Mouse (Mus musculus) hindbrain, embryonic 12.5 days (tissue): ENCODE results near the gene Gm49403. TPM values are rescaled to one million over a fixed set of nuclear protein-coding genes. Genes with fewer than 3 reads are reported as not detected.
A peak's percentile ranks its signal among the peaks of the same experiment; 100 is the strongest.
"Not testable (repeated sequence)": the region's sequence is repeated elsewhere in the genome, so short reads cannot be mapped to it uniquely, and the experiment has no call there.

Experiments used
- ATAC-seq: fragments of 200-750 bp; cut with Nextera tagmentation; 2 replicates; pipeline ENCODE4 v1.8.0; 2017; ENCODE audit warnings: moderate TSS enrichment; ENCODE audit not compliant: low FRiP score
- H3K27ac ChIP-seq: fragments of 300-500 bp; sonication (generic); 2 replicates; pipeline ENCODE4 v1.5.1; 2016; ENCODE audit warnings: mild to moderate bottlenecking
- H3K27me3 ChIP-seq: fragments of 300-500 bp; sonication (generic); 2 replicates; pipeline ENCODE4 v1.6.1; 2016; ENCODE audit warnings: mild to moderate bottlenecking
- H3K36me3 ChIP-seq: fragments of 300-500 bp; sonication (generic); 2 replicates; pipeline ENCODE4 v1.6.1; 2016; ENCODE audit warnings: mild to moderate bottlenecking
- H3K4me1 ChIP-seq: fragments of 300-500 bp; sonication (generic); 2 replicates; pipeline ENCODE4 v1.6.1; 2016
- H3K4me2 ChIP-seq: fragments of 300-500 bp; sonication (generic); replicated peaks from 2 replicates; pipeline ENCODE4 v1.6.1; 2016; ENCODE audit warnings: mild to moderate bottlenecking
- H3K4me3 ChIP-seq: fragments of 300-500 bp; sonication (generic); 2 replicates; pipeline ENCODE4 v1.5.1; 2016; ENCODE audit warnings: mild to moderate bottlenecking
- H3K9ac ChIP-seq: fragments of 300-500 bp; sonication (generic); 2 replicates; pipeline ENCODE4 v1.6.1; 2016; ENCODE audit warnings: mild to moderate bottlenecking, moderate library complexity
- H3K9me3 ChIP-seq: fragments of 300-500 bp; sonication (generic); replicated peaks from 2 replicates; pipeline ENCODE4 v1.6.1; 2016; ENCODE audit warnings: mild to moderate bottlenecking
- whole genome bisulfite sequencing: fragments of 180-500 bp; shearing (Covaris S2); methylation state at CpG from one replicate; pipeline ENCODE4 v1.1.7; 2016; 5-methylcytosine and 5-hydroxymethylcytosine counted together
- polyA plus RNA-seq: library from polyadenylated mRNA; unstranded; fragments of >200 nt; fragmentation: Nextera tagmentation; extraction: Ambion mirVana; gene quantifications from 2 replicates; pipeline ENCODE4 v1.2.1, GENCODE M21; 2016

Gene Gm49403
- polyA plus RNA-seq, 1 experiment from 2014 or later = not detected

GRCm38 (mm10) chr19:8850402-8850901, 33.3 kb upstream of the Gm49403 start, which contains the start of gene Lrrn4cl:
TSS of gene Lrrn4cl (plus strand) at chr19:8850768.
- WGBS = 29% methylated on average over 7 of the region's 7 CpGs
- Histone ChIP-seq H3K4me1 (no peaks in the 10 kb centered on the region), H3K4me2 (no peak within 1 kb of the TSS), H3K27me3 (no peaks in the 10 kb centered on the region), H3K27ac (0 out of 2 replicates have a peak within 1 kb of the TSS, but pooled peaks have one; percentile 5), H3K4me3 (no peak within 1 kb of the TSS), H3K9me3 (no peaks in the 10 kb centered on the region), H3K9ac (peak within 1 kb of the TSS; percentile 27; the same call in 1 of the 2 replicates), H3K36me3 (peaks cover 34% of the 10 kb centered on the region)
- no peak for ATAC-seq

GRCm38 (mm10) chr19:8851639-8852038, 32.1 kb upstream of the Gm49403 start:
- H3K27me3 ChIP-seq = no peaks in the 10 kb centered on the region
- no peak for ATAC-seq
- WGBS = 48% methylated on average over 7 of the region's 7 CpGs
- H3K36me3 ChIP-seq = peaks cover 22% of the 10 kb centered on the region
- H3K4me1 ChIP-seq = no peaks in the 10 kb centered on the region
- no peak overlapping the region for H3K9ac ChIP-seq
- no peak overlapping the region for H3K4me3 ChIP-seq
- H3K9me3 ChIP-seq = no peaks in the 10 kb centered on the region
- H3K27ac ChIP-seq = no peak overlapping the region
- H3K4me2 ChIP-seq = no peak overlapping the region

- Histone ChIP-seq H3K27me3 (no peaks in the 10 kb centered on the region), H3K4me3 (no peak overlapping the region), H3K4me2 (no peak overlapping the region), H3K9me3 (no peaks in the 10 kb centered on the region), H3K9ac (no peak overlapping the region), H3K36me3 (peaks cover 15% of the 10 kb centered on the region), H3K27ac (no peak overlapping the region), H3K4me1 (no peaks in the 10 kb centered on the region)
- ATAC-seq = no peak
- WGBS = 67% methylated on average over 10 of the region's 10 CpGs
These were observed 31.3 kb upstream of the Gm49403 start for GRCm38 (mm10) chr19:8852236-8852928.

GRCm38 (mm10) chr19:8853117-8853516, 30.6 kb upstream of the Gm49403 start:
- no peak for ATAC-seq
- 83% methylated on average over 3 of the region's 3 CpGs for WGBS

GRCm38 (mm10) chr19:8857689-8858088, 26.0 kb upstream of the Gm49403 start:
- no peak for ATAC-seq
- 38% methylated on average over 4 of the region's 4 CpGs for WGBS
- H3K27ac ChIP-seq = no peak overlapping the region

More at GRCm38 (mm10) chr19:8853117-8853516, 30.6 kb upstream of the Gm49403 start:
- Histone ChIP-seq H3K4me3 (no peak overlapping the region), H3K9me3 (no peaks in the 10 kb centered on the region), H3K9ac (no peak overlapping the region), H3K27ac (no peak overlapping the region), H3K4me1 (no peaks in the 10 kb centered on the region), H3K36me3 (peaks cover 8% of the 10 kb centered on the region), H3K4me2 (no peak overlapping the region), H3K27me3 (no peaks in the 10 kb centered on the region)

GRCm38 (mm10) chr19:8859018-8859417, 24.7 kb upstream of the Gm49403 start:
- H3K4me1 ChIP-seq = no peaks in the 10 kb centered on the region
- no peaks in the 10 kb centered on the region for H3K9me3 ChIP-seq
- no peak overlapping the region for H3K27ac ChIP-seq
- no peak for ATAC-seq
- H3K9ac ChIP-seq = no peak overlapping the region
- no peaks in the 10 kb centered on the region for H3K27me3 ChIP-seq
- WGBS = 30% methylated on average over 1 of the region's 1 CpGs
- no peaks in the 10 kb centered on the region for H3K36me3 ChIP-seq
- no peak overlapping the region for H3K4me3 ChIP-seq
- H3K4me2 ChIP-seq = no peak overlapping the region

More at GRCm38 (mm10) chr19:8857689-8858088, 26.0 kb upstream of the Gm49403 start:
- H3K4me3 ChIP-seq = no peak overlapping the region
- no peak overlapping the region for H3K4me2 ChIP-seq
- H3K27me3 ChIP-seq = no peaks in the 10 kb centered on the region
- no peak overlapping the region for H3K9ac ChIP-seq
- no peaks in the 10 kb centered on the region for H3K36me3 ChIP-seq
- no peaks in the 10 kb centered on the region for H3K4me1 ChIP-seq
- no peaks in the 10 kb centered on the region for H3K9me3 ChIP-seq

GRCm38 (mm10) chr19:8864265-8864664, 19.5 kb upstream of the Gm49403 start:
- 80% methylated on average over 6 of the region's 6 CpGs for WGBS
- H3K9ac ChIP-seq = no peak overlapping the region
- no peak for ATAC-seq
- H3K4me1 ChIP-seq = no peaks in the 10 kb centered on the region
- H3K36me3 ChIP-seq = no peaks in the 10 kb centered on the region
- no peak overlapping the region for H3K4me3 ChIP-seq
- no peak overlapping the region for H3K4me2 ChIP-seq
- H3K9me3 ChIP-seq = no peaks in the 10 kb centered on the region
- no peaks in the 10 kb centered on the region for H3K27me3 ChIP-seq
- H3K27ac ChIP-seq = no peak overlapping the region

GRCm38 (mm10) chr19:8870381-8870780, 13.3 kb upstream of the Gm49403 start:
- ATAC-seq, H3K27ac ChIP-seq, H3K4me3 ChIP-seq, H3K27me3 ChIP-seq, H3K4me1 ChIP-seq, H3K9ac ChIP-seq, H3K9me3 ChIP-seq: not testable (repeated sequence)
- Histone ChIP-seq H3K36me3 (peaks cover 23% of the 10 kb centered on the region), H3K4me2 (peak overlapping the region; percentile 83; the same call in 1 of the 2 replicates)
- WGBS = 73% methylated on average over 3 of the region's 3 CpGs

GRCm38 (mm10) chr19:8870838-8871237, 12.9 kb upstream of the Gm49403 start:
- Histone ChIP-seq H3K36me3 (peaks cover 28% of the 10 kb centered on the region), H3K9me3 (no peaks in the 10 kb centered on the region), H3K4me1 (peaks cover 6% of the 10 kb centered on the region), H3K9ac (peak overlapping the region; percentile 84), H3K4me3 (peak overlapping the region; percentile 72), H3K27ac (peak overlapping the region; percentile 74), H3K27me3 (no peaks in the 10 kb centered on the region), H3K4me2 (peak overlapping the region; percentile 83)
- WGBS = 66% methylated on average over 9 of the region's 9 CpGs
- peak; percentile 56 for ATAC-seq

- peaks cover 6% of the 10 kb centered on the region for H3K4me1 ChIP-seq
- H3K9me3 ChIP-seq = no peaks in the 10 kb centered on the region
- peaks cover 34% of the 10 kb centered on the region for H3K36me3 ChIP-seq
- H3K27ac ChIP-seq = peak within 1 kb of the TSS; percentile 74
- H3K27me3 ChIP-seq = no peaks in the 10 kb centered on the region
- peak within 1 kb of the TSS; percentile 72 for H3K4me3 ChIP-seq
- H3K9ac ChIP-seq = peak within 1 kb of the TSS; percentile 84
- peak; percentile 97 for ATAC-seq
- peak within 1 kb of the TSS; percentile 83 for H3K4me2 ChIP-seq
- 1% methylated on average over 56 of the region's 59 CpGs for WGBS
These were observed 12.2 kb upstream of the Gm49403 start, which contains the start of gene Ubxn1 for GRCm38 (mm10) chr19:8871267-8872186. TSS of gene Ubxn1 (plus strand) at chr19:8871496.

- no peak overlapping the region for H3K27ac ChIP-seq
- H3K9ac ChIP-seq = peak overlapping the region; percentile 84
- peak overlapping the region; percentile 72 for H3K4me3 ChIP-seq
- no peaks in the 10 kb centered on the region for H3K9me3 ChIP-seq
- H3K4me2 ChIP-seq = peak overlapping the region; percentile 83
- peaks cover 6% of the 10 kb centered on the region for H3K4me1 ChIP-seq
- no peak for ATAC-seq
- peaks cover 39% of the 10 kb centered on the region for H3K36me3 ChIP-seq
- 77% methylated on average over 10 of the region's 10 CpGs for WGBS
- no peaks in the 10 kb centered on the region for H3K27me3 ChIP-seq
These were observed 11.4 kb upstream of the Gm49403 start for GRCm38 (mm10) chr19:8872266-8872840.

- H3K36me3 ChIP-seq = peaks cover 39% of the 10 kb centered on the region
- no peak overlapping the region for H3K27ac ChIP-seq
- WGBS = 94% methylated on average over 7 of the region's 7 CpGs
- H3K9me3 ChIP-seq = no peaks in the 10 kb centered on the region
- no peak for ATAC-seq
- peaks cover 14% of the 10 kb centered on the region for H3K4me1 ChIP-seq
- H3K4me3 ChIP-seq = no peak overlapping the region
- no peak overlapping the region for H3K4me2 ChIP-seq
- H3K9ac ChIP-seq = no peak overlapping the region
- H3K27me3 ChIP-seq = no peaks in the 10 kb centered on the region
These were observed 8.7 kb upstream of the Gm49403 start for GRCm38 (mm10) chr19:8875031-8875430.
